Mouse (Mus musculus): ENCODE measurements around the gene Nrros. TPM values are rescaled to one million over a fixed set of nuclear protein-coding genes. Genes with fewer than 3 reads are reported as not detected.

Nrros gene
- total RNA-seq, 2 experiments from 2014 or later = 10.1 to 12.4 TPM

DNA sequence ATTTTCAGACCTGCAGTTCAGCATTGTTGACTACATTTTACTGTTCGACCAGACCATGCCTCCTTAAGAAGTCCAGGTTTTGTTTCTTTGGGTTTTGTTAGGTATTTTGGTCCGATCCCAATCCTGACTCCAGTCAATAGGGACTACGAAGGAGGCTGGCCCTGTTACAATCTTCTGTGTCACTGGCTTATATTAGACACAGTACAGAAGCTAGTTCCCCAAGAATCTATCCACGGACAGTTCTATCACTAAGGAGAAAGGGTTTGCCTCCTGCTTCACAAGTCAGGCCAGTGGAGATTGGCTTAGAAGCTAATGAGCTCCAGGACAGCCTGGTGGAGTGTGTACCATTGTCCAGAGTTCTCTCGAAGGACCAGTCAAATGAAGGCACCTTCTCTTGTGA is 1.5 kb downstream of the Nrros start:
- DNase-seq (ENCODE audit: low spot score in 2 of 2) = no peak

DNA sequence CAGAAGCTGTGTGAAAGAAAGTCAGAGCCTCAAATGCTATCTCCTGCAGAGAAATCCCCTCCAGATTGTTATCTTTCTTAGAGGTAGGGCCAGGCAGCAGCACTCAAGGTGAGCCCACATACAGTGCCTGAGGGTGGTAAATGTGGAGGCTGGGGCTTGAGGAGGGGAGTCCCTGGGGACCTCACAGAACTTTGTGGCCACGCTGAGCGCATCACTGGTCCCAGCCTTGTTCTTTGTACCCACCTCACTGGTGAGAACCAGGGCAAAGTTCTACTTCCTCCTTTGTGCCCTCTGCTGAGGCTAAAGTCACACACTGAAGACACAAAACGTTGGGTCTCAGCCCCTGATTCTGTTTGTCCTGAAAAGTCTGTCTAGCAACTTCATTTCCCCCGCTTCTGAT is 2.0 kb downstream of the Nrros start:
- DNase-seq (ENCODE audit: low spot score in 2 of 2) = no peak

DNA sequence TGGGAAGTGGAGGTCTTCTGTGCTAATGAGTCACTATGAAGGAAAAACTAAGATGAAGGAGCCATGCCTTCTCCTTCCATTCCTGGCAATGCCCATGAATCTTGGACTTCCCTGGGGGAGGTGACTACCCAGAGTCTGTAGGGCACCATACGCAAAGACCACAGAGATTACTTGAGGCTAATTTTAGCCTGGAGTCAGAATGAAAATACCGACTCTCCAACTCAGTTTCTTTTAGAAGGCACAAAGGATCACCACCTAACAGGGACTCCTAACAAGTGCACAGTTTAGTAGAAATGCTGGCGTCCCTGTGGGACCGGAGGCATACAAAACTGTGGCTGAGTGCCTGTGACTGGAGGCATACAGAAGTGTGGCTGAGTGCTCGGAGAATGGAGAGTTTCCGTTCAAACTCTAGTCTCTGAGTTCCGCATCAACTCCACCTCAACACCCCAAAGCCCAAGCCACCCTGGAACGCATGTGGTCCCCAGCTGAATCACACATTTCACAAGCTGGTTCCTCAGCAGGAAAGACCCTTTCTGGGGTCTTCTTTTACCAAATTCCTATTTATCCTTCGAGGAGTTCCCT is 4.6 kb downstream of the Nrros start:
- DNase-seq (ENCODE audit: low spot score in 2 of 2) = no peak

DNA sequence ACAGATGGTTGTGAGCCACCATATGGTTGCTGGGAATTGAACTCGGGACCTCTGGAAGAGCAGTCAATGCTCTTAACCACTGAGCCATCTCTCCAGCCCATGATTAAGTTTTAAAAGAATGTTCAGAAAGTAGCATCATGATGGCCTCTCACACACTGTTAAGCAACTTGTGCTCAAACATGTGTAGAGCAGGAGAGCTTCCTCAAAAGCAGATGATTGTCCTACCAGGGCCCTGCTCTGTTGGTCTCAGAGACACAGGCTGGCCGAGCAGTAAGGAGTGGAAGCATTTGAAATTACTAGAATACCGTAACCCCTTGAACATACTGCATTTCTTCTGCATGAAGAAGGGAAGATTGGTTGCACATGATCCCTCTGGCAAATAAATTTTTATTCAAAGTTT is 6.4 kb downstream of the Nrros start:
- DNase-seq (ENCODE audit: low spot score in 2 of 2) = no peak

DNA sequence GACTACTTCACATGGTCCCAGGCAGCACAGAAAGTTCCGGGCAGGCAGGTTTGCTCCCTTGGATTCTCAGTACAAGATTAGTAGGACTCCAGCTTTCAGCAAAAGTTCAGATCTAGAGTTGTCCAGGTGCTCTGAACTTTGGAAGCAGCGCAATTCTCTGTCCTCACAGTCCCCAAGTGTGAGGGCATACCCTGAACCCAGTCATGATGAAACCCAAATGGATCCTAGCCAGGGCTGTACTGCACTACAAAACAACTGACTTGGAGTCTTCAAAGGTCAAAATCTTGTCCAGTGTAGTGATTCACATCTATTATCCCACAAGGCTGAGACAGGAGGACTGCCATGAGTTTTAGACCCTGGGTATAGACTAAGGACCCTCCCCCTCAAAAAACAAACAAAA is 8.0 kb downstream of the Nrros start:
- no peak for DNase-seq (ENCODE audit: low spot score in 2 of 2)

DNA sequence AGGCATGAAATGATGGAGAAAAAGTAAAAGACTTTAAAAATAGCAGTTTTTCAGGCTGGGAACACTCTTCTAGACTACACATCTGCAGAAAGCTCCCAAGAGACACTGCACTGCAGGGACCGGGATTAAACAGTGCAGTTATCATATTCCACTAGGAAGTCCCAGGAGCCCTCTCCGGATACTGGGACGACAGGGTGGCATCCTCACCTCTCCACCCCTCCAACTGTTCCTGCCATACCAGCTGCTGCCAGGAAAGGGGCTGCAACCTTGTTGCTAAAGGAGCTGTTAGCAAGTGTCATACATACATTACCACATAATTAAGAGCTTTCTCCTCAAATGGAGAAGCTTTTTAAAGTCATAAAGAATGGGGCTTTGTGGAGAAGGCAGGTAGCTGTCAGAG is 8.7 kb downstream of the Nrros start:
- DNase-seq (ENCODE audit: low spot score in 2 of 2) = no peak

DNA sequence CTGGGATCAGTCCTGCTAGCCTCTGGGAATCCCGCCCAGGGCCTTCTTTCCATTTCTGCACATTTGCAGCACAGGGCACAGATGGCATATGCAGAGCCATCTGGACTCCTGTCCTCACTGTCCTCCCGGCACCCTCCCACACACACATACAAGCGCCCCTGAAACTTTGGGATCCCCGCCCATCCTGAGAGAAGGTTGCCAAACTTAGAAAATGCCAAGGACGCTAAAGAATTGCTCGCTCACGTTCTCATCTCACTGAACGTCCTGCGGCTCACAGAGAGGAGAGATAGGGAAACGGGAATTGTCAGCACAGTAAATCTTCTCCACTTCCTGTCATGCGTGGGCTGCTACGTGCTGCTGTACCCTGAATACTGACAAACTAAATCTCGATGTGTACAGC is 11.0 kb downstream of the Nrros start:
- DNase-seq (ENCODE audit: low spot score in 2 of 2) = peak; percentile 81 to 90

DNA sequence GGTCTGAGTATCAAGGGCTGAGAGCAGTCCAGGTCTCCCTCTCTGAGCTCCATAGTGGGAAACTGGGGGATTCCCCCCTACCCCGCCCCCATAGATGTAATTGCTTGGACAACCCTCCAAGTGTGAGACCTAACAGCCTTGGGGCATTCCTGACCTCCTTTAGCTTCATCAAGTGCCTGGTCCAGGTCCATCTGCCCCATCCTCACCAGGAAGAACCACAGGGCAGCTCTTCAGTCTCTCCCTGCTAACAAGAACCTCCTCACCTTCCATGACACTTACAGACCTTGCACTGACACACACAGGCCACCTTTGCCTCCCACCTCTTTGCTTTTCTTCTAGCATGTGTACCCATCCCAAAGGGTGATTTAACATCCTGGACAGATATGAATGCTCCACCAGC is 11.4 kb downstream of the Nrros start:
- DNase-seq (ENCODE audit: low spot score in 2 of 2) = no peak

DNA sequence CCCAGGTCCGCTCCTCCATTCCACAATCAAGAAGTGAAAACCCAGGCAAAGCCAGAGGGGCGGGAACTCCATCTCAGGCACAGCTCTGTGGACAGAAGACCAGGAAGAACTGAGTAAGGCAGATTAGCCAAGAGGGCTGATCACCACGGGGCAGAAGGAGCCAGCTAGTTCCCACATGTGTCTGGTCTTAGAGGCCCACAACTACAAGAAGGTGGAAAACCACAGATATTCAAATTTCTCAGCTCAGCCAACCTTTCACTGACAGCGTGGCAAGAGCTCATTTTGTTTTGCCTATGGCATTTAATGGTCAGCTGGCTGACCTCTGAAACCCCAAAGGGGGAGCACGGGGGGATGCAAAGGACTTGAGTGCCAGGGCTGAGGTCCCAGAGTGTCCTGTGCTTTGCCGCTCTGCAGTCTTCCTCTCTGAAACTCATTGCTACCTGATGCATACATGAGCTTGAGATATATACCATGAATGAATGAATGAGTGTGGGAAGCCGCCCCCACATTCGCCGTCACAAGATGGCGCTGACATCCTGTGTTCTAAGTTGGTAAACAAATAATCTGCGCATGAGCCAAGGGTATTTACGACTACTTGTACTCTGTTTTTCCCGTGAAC is 17.7 kb downstream of the Nrros start:
- no peak for DNase-seq (ENCODE audit: low spot score in 2 of 2)

DNA sequence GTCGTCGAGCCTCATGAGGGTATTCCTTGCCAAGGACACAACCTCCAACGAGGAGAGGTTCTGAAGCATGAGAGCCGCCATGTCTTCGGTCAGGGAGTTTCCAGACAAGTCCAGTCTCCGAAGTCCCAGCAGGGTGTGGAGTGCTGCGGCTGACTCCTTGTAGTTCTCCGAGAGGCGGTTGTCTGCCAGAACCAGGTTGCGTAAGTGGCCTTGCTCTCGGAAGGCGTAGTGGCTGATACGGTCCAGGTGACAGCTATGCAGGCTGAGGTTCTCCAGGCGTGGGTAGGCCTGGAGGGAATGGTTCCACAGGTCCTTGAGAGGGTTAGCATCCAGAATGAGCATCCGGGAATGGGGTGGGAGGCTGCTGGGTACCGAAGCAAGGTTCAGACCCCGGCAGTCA is 20.8 kb downstream of the Nrros start:
- no peak for DNase-seq (ENCODE audit: low spot score in 2 of 2)

DNA sequence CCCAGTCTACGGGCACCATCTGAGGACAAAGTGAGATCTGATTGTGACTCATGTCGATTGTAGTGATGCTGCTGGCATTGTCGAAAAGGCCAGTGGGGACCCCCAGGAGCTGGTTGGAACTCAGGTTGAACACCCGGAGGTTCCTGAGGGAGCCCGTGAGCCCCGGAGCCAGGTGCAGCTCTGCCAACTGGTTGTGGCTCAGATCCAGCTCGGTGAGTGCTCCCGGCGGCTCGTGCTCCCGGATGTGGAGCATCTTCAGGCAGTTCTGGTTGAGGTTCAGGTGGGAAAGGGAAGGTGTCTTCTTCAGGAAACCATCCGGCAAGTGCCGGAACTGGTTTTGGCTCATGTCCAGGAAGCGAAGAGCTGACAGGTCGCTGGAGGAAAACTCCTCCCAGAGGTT is 21.6 kb downstream of the Nrros start:
- DNase-seq (ENCODE audit: low spot score in 2 of 2) = no peak

DNA sequence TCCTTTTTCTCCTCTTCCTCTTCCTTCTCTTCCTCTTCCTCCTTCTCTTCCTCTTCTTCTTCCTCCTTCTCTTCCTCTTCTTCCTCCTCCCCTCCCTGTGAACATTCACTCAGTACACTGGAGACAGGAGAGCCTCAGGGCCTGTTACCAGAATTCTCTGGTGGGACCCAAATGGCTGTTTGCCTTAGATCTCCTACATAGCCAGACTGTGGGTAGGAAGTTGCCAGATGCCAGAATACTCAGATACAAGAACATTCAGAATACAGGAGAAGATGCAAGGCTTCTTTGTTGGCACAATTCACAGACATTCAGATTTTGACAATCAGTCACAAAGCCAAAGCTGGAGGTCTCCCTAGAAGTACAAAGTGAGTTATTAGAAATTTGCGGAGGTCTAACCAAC is 26.4 kb downstream of the Nrros start:
- DNase-seq (ENCODE audit: low spot score in 2 of 2) = peak; percentile 68 to 85

DNA sequence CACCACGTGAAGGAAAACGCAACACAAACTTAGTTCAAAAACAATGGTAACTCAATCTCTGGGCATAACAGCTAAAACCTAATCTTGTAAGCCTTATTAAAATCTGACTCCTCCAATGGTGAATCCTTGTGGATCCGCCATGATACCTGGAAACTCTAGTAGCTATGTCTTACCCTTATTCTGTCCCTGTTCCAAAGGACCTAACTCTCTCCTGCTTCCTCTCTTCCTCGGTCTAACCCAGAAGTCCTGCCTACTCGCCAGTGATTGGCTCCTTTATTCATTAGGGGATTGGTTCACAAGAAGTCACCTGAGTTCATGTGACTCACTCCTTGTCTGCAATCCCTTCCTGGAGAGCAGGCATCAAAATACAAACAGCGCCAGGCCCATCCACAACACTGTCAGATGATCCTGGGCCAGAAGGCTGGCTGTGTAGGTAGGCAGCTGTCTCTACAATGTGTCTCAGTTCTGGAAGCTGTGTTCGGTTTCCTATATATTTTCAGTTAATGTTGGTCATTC is 29.5 kb downstream of the Nrros start:
- DNase-seq (ENCODE audit: low spot score in 2 of 2) = no peak

DNA sequence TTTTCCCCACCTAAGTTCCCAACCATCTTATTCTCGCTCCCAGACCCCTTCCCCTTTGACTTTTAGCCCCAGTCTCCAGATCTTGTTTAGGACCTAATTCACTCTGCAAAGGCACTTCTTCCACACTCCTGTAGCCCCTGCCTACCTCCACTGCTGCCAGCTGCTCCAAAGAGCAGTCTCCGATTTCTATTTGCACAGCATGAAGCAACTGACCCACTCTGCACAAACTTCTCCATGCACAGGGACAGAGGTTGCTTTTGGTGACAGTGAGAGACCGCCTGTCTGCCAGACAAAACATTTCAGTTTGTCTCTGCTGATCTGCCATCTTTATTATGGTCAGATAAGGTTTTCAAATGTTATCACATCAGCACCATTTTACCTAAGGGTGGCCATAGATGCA is 32.2 kb downstream of the Nrros start:
- no peak for DNase-seq (ENCODE audit: low spot score in 2 of 2)

DNA sequence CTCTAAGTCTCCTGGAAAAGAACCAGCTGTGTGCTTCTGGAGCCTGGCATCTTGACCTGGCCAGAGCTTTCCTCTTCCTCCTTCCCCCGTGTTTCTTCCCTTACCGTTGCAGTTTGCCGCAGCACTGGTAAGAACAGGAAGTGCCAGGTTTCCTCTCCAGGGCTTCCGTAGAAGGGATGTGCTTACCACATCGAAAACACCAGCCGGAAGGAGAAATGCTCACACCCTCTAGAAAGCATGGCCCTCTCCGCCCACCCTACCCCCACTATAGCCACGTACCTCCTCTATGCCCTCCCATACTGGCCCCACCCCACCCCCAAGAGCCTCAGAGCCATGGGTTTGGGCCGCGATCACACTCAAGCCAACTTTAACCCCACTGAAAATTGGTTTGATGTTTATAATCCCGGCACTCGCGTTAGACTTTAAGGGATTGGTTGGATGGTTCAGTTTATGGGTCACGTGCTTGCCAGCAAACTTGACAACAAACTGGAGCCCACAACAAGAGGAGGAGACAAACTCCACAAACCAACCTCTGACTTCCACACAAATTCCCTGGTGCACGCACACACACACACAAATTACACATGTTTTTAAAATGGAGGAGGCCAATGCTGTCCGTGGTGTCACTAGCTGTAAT is 35.1 kb downstream of the Nrros start:
- DNase-seq (ENCODE audit: low spot score in 2 of 2) = no peak

DNA sequence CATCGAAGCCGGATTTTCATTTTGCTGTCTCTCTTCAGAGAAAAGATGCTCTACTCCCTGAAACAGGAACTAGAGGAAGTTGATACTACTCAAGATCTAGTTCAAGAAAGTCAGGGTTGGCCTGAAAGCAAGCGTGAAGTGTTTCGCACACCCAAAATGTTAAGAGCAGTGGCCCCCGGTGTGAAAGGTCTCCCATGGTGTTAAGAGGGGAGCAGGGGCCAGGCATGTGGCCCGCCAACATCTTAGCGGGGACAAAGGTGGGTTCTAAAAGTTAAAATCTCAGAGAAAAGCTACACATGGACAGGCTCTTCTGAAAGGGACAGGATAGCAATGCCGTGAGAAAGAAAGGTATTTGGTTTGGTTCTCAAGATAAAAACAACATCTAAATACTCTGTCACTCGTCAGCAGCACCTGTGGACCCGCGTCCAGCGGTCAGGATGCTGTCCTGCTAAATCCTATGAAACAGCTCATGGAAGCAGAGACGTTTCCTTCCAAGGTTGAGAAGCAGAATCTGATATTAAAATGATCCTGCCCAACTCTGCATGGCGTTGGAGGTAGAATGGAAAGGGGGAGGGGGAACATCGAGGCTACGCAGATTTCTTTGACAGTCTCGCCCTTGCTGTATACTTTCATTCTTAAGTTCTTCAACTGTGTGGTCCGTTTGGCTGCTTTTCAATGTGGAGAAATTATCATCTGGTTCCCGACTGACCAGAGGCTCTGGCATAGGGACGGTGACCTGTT is 35.8 kb downstream of the Nrros start:
- no peak for DNase-seq (ENCODE audit: low spot score in 2 of 2)

DNA sequence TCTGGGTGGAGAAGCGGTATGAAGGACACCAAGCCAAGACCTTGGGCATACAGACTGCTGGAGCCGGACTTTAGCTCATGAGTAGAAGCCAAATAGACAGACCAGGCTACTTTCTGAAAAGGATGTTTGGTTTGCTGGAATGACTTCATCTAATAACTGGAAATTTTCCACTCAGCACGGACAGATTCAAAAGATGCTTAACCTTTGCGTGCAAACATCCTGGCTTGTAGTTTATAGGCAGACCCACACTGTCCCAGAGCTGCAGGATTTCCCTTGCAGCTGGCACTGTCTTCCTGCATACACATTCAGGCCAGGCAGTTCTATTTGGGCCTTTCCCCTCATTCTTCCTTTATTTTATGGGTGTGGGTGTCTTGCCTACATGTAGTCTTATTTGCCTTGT is 38.3 kb downstream of the Nrros start:
- no peak for DNase-seq (ENCODE audit: low spot score in 2 of 2)

DNA sequence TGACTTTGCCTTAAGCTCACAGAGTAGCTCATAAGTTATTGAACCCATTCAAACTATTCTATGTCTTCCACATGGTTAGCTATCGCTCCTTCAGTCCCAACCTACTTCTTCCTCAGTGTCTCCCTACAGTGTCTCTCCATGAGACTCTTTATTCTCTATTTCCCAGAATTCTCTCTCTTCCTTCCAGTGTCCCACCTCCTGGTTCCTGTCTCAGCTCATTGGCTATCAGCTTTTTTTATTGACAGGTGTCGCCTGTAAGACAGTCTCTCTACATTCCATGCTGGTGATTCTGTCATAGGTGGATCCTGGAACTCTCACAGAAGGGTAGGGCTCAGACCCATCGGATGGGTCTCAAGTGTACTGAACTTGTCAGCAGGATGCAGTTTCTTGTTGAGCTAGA is 40.0 kb downstream of the Nrros start:
- no peak for DNase-seq (ENCODE audit: low spot score in 2 of 2)

DNA sequence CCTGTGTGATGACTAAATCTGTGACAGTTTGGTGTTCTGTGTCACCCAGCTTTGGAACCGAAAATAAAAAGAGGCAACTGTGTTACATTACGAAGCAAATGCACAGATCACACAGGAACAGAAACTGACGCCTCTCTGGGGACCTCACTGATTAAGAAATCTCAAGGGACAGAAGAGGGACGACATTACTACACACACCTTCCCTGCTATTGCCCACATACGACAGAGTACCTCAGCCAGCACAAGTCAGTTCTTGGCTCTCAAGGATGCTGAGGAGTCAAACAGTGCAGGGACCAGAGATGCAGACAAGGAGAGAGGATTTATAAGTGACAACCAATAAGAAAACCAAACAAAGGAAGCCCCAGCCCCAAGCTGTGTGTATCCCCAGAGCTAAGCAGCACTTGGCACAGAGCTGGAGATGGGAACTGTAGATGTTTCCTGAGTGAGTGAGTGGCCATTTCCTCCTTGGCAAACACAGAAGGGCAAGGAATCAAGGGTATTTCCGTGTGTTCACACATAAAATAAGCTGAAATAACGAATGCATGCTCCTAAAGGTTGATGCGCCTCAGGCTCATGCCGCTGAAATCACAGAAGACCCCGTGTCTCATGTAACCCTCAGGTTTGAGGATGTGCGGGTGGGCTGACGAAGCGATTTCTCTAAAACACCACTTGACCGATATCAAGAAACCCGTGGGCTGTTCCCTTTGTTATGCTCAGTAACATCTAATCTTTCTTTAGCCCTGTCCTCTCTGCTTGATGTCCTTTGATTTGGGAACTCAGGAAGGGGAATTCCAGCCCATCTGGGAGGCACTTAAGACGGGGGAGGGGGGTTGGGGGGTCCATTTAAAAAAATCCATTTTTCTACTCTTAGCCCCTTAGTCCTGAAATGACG is 40.7 kb downstream of the Nrros start:
- no peak for DNase-seq (ENCODE audit: low spot score in 2 of 2)

DNA sequence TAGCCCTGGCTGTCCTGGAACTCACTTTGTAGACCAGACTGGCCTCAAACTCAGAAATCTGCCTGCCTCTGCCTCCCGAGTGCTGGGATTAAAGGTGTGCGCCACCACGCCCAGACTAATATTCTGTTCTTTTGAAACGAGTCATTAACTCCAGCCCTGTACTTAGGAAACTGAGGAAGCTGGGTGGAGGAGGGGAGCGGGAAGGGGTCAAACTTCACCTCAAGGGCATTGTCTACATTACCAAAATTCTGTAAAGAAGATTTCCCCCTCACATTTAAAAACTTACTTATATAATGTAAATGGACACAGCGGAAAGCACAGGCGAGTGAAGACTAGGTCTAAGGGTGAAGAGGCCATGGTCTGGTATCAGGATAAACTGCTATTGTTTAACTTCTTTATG is 41.4 kb downstream of the Nrros start:
- no peak for DNase-seq (ENCODE audit: low spot score in 2 of 2)

DNA sequence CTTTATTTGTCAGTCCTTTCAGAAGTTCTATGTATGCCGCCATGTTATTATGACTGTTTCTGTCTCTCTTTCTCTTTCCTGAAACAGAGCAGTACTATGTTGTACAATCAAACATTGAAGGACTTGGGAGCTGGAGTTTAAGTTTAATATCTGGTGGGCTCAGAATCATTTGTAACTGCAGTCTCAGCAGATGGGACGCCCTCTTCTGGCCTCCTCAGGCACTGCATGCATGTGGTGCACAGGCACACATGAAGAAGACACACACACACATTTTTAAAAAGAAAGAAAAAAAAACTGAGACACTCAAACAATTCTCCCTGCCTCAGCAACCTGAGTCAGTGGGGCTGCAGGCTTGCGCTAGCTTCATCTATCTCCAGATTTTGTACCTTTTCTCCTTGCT is 44.9 kb downstream of the Nrros start:
- DNase-seq (ENCODE audit: low spot score in 2 of 2) = no peak

All from layer of hippocampus, adult 18-20 months (tissue).